Mouse (Mus musculus) CH12.LX (cell line): ENCODE measurements at regions not wholly inside any gene's neighbourhood (a gene's known extent, or its start where the extent isn't known, plus 50 kb on each side); places are given as distances from the start of the nearest gene placed in this dataset.

Source experiments
- CHD2 ChIP-seq: IDR thresholded peaks from 2 replicates; pipeline ENCODE4 v1.6.1; 2011; ENCODE audit warnings: low read length, improper control_type of control experiment
- CTCF ChIP-seq, 2 experiments: IDR thresholded peaks in 1 of 2; conservative IDR thresholded peaks in 1 of 2; 2 replicates each; pipeline ENCODE4 v1.5.1; 2011 to 2012; ENCODE audit warnings: low read depth in 2 of 2, low read length in 2 of 2, improper control_type of control experiment in 1 of 2, inconsistent platforms in 1 of 2, mild to moderate bottlenecking in 1 of 2, moderate library complexity in 1 of 2
- E2F4 ChIP-seq: IDR thresholded peaks from 2 replicates; pipeline ENCODE4 v1.6.1; 2011; ENCODE audit warnings: low read depth, low read length, improper control_type of control experiment; ENCODE audit not compliant: insufficient replicate concordance
- ELF1 ChIP-seq: IDR thresholded peaks from 2 replicates; pipeline ENCODE4 v1.6.1; 2014; ENCODE audit warnings: low read depth, mild to moderate bottlenecking, inconsistent platforms, low read length, improper control_type of control experiment
- EP300 ChIP-seq: IDR thresholded peaks from 2 replicates; pipeline ENCODE4 v1.6.1; 2011; ENCODE audit warnings: low read length, improper control_type of control experiment
- IRF4 ChIP-seq: IDR thresholded peaks from 2 replicates; pipeline ENCODE4 v1.6.1; 2014; ENCODE audit warnings: low read depth, mild to moderate bottlenecking, inconsistent platforms, low read length, improper control_type of control experiment
- KAT2A ChIP-seq: IDR thresholded peaks from 2 replicates; pipeline ENCODE4 v1.6.1; 2012; ENCODE audit warnings: low read length, improper control_type of control experiment, inconsistent platforms; ENCODE audit not compliant: insufficient replicate concordance
- POLR2A ChIP-seq: IDR thresholded peaks from 2 replicates; pipeline ENCODE4 v1.6.1; 2011; ENCODE audit warnings: low read depth, mild to moderate bottlenecking, improper control_type of control experiment, low read length
- RAD21 ChIP-seq: IDR thresholded peaks from 2 replicates; pipeline ENCODE4 v1.6.1; 2011; ENCODE audit warnings: low read depth, mild to moderate bottlenecking, low read length, improper control_type of control experiment, moderate library complexity
- TCF12 ChIP-seq: IDR thresholded peaks from 2 replicates; pipeline ENCODE4 v1.6.1; 2014; ENCODE audit warnings: low read depth, mild to moderate bottlenecking, inconsistent platforms, low read length, improper control_type of control experiment
- ZC3H11A ChIP-seq: IDR thresholded peaks from 2 replicates; pipeline ENCODE4 v1.6.1; 2012; ENCODE audit warnings: low read depth, mild to moderate bottlenecking, inconsistent platforms, low read length, improper control_type of control experiment
- ZNF384 ChIP-seq: IDR thresholded peaks from 2 replicates; pipeline ENCODE4 v1.6.1; 2012; ENCODE audit warnings: low read depth, low read length, improper control_type of control experiment, inconsistent platforms

- TF ChIP-seq POLR2A = no peak
- no peak for TF ChIP-seq RAD21
- TF ChIP-seq TCF12 = no peak
- no peak for TF ChIP-seq CTCF (conservative IDR thresholded peaks at IDR 0.05 in 1 of 2, IDR thresholded peaks at IDR 0.05 in 1 of 2; ENCODE audit: low read depth in 2 of 2, low read length in 2 of 2)
- TF ChIP-seq EP300 = no peak
- TF ChIP-seq ZC3H11A = no peak
- TF ChIP-seq ZNF384 = no peak
- TF ChIP-seq CHD2 = no peak
- no peak for TF ChIP-seq ELF1
- TF ChIP-seq KAT2A = no peak
- no peak for TF ChIP-seq IRF4
- no peak for TF ChIP-seq E2F4
These were observed 66.8 kb upstream of the Srsf6 start for GRCm38 (mm10) chr2:162864571-162864970.
